Mouse (Mus musculus) neural tube, embryonic 11.5 days (tissue): ENCODE data around the gene Zan. TPM values are rescaled to one million over a fixed set of nuclear protein-coding genes. Genes with fewer than 3 reads are reported as not detected.

Experiments used
- ATAC-seq: fragments of 200-750 bp; cut with Nextera tagmentation; 2 replicates; pipeline ENCODE4 v1.8.0; 2017; ENCODE audit warnings: moderate number of reproducible peaks, mild to moderate bottlenecking, moderate TSS enrichment, moderate library complexity; ENCODE audit not compliant: insufficient read depth, low FRiP score, low TSS enrichment
- DNase-seq: peaks from one replicate; pipeline ENCODE4 v3.0.0-alpha.2; 2015; ENCODE audit warnings: low spot score
- H3K27ac ChIP-seq: fragments of 300-500 bp; sonication (generic); 2 replicates; pipeline ENCODE4 v1.5.1; 2014; ENCODE audit warnings: low read depth, mild to moderate bottlenecking, low read length
- H3K27me3 ChIP-seq: fragments of 300-500 bp; sonication (generic); 2 replicates; pipeline ENCODE4 v1.6.1; 2014; ENCODE audit warnings: mild to moderate bottlenecking, low read length, mixed read lengths; ENCODE audit not compliant: control insufficient read depth, insufficient read depth
- H3K36me3 ChIP-seq: fragments of 300-500 bp; sonication (generic); 2 replicates; pipeline ENCODE4 v1.6.1; 2014; ENCODE audit warnings: mild to moderate bottlenecking, low read length, moderate library complexity, mixed read lengths; ENCODE audit not compliant: control insufficient read depth, insufficient read depth
- H3K4me1 ChIP-seq: fragments of 300-500 bp; sonication (generic); 2 replicates; pipeline ENCODE4 v1.6.1; 2014; ENCODE audit warnings: low read length, mixed read lengths; ENCODE audit not compliant: control insufficient read depth, insufficient read depth
- H3K4me2 ChIP-seq: fragments of 300-500 bp; sonication (generic); 2 replicates; pipeline ENCODE4 v1.6.1; 2014; ENCODE audit warnings: low read depth, mild to moderate bottlenecking, moderate library complexity
- H3K4me3 ChIP-seq: fragments of 300-500 bp; sonication (generic); 2 replicates; pipeline ENCODE4 v1.5.1; 2014; ENCODE audit warnings: low read depth, low read length
- H3K9ac ChIP-seq: fragments of 300-500 bp; sonication (generic); 2 replicates; pipeline ENCODE4 v1.6.1; 2014; ENCODE audit warnings: mild to moderate bottlenecking, low read length
- H3K9me3 ChIP-seq: fragments of 300-500 bp; sonication (generic); 2 replicates; pipeline ENCODE4 v1.6.1; 2016; ENCODE audit warnings: low read length; ENCODE audit not compliant: control insufficient read depth
- WGBS: fragments of 180-500 bp; shearing (Covaris S2); extraction: QIAGEN DNeasy Blood & Tissue Kit; methylation state at CpG from one replicate; pipeline ENCODE4 v1.1.7; 2014; 5-methylcytosine and 5-hydroxymethylcytosine counted together
- polyA plus RNA-seq: library from polyadenylated mRNA; unstranded; fragments of >200 nt; fragmentation: Nextera tagmentation; extraction: Ambion mirVana; gene quantifications from 2 replicates; pipeline ENCODE4 v1.2.1, GENCODE M21; 2014

The Zan gene
- polyA plus RNA-seq, 1 experiment from 2014 or later: 0.05 TPM

DNA sequence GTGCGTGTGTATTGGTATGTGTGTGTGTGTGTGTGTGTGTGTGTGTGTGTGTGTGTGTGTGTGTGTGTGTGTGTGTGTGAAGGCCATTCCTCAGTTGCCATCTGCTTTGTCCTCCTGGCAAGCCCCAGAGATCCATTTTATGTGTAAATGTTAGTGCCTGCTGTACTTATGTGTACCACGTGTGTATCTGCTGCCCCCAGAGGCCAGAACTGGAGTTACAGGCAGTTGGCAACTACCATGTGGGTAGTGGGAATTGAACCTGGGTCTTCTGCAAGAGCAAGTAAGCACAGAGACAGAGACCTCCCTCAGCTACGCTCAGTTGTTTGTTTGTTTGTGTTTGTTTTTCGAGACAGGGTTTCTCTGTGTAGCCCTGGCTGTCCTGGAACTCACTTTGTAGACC is 95.7 kb downstream of the Zan start:
- no peaks in the 10 kb centered on the region for H3K36me3 ChIP-seq
- H3K4me1 ChIP-seq: no peaks in the 10 kb centered on the region
- H3K27me3 ChIP-seq: no peaks in the 10 kb centered on the region
- H3K27ac ChIP-seq: no peak overlapping the region
- no peak overlapping the region for H3K4me2 ChIP-seq
- DNase-seq (peak; percentile 66), ATAC-seq (no peak)
- WGBS: 54% methylated on average over 4 of the region's 4 CpGs
- H3K4me3 ChIP-seq: no peak overlapping the region
- no peak overlapping the region for H3K9ac ChIP-seq
- H3K9me3 ChIP-seq: no peaks in the 10 kb centered on the region

DNA sequence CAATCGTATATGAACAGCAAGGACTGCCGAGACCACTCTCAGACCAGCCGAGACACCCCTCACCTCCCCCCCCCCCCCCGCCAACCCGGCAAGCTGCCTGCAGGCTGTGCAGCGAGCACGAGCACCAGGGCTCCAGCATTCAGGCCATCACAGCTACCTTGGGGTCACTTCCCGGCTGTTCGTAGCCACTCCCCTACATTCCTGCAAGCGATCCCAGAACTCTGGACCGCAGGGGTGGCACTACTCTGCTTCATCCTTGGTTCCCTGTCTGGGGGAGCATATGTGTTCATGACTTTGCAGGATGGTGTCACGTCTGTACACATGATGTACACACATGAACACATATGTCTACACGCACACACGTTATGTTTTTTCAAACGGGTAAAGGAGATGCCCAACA is 99.3 kb downstream of the Zan start:
- Histone ChIP-seq H3K4me1 (no peaks in the 10 kb centered on the region), H3K27me3 (no peaks in the 10 kb centered on the region), H3K4me3 (no peak overlapping the region), H3K4me2 (no peak overlapping the region), H3K27ac (no peak overlapping the region), H3K36me3 (peaks cover 7% of the 10 kb centered on the region), H3K9me3 (no peaks in the 10 kb centered on the region), H3K9ac (no peak overlapping the region)
- DNase-seq (peak; percentile 39), ATAC-seq (no peak)
- 43% methylated on average over 9 of the region's 15 CpGs for WGBS

DNA sequence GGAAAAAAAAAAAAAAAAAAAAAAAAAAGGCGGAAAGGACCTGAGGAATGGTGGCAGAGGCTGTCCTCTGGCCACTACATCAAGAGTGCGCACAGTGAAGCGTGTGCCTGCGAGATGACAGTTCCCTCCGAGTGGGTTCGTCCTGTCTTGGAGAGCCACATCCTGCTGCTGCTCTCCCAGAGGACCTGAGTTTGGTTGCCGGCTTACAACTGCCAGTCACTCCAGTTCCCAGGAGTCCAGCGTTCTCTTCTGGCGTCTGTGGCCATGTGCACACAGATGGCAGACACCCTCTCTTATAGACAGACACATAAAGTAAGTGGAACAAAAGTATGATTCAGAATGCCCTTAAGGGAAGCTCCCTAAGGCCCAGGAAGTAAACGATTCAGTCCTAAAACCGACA is 99.7 kb downstream of the Zan start:
- ATAC-seq (no peak), DNase-seq (peak; percentile 23)
- WGBS: 44% methylated on average over 11 of the region's 11 CpGs
- H3K27me3 ChIP-seq: no peaks in the 10 kb centered on the region
- peak overlapping the region; percentile 19; the same call in 1 of the 2 replicates for H3K4me2 ChIP-seq
- H3K9ac ChIP-seq: no peak overlapping the region
- H3K4me3 ChIP-seq: no peak overlapping the region
- peaks cover 11% of the 10 kb centered on the region for H3K36me3 ChIP-seq
- no peaks in the 10 kb centered on the region for H3K4me1 ChIP-seq
- no peaks in the 10 kb centered on the region for H3K9me3 ChIP-seq
- no peak overlapping the region for H3K27ac ChIP-seq

DNA sequence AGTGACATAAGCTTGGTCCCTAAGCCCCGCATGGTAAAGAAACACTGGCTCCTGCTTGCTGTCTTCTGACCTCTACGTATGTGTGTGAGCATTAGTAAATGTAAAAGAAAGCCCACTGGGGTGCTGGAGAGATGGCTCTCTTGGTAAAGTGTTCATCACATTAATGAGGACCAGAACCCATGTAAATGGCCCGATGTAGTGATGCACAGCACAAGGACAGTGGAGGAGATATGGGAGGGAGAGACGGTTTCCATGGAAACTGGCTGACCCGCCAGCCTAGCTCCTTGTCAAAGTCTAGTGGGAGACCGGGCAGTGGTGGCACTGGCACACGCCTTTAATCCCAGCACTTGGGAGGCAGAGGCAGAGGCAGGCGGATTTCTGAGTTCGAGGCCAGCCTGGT is 100.1 kb downstream of the Zan start:
- WGBS: 67% methylated on average over 9 of the region's 9 CpGs
- ATAC-seq (peak; percentile 52; the same call in 1 of the 2 replicates), DNase-seq (peak; percentile 44)
- Histone ChIP-seq H3K27ac (no peak overlapping the region), H3K27me3 (no peaks in the 10 kb centered on the region), H3K9ac (no peak overlapping the region), H3K4me1 (no peaks in the 10 kb centered on the region), H3K4me3 (no peak overlapping the region), H3K4me2 (no peak overlapping the region), H3K36me3 (peaks cover 16% of the 10 kb centered on the region), H3K9me3 (no peaks in the 10 kb centered on the region)

DNA sequence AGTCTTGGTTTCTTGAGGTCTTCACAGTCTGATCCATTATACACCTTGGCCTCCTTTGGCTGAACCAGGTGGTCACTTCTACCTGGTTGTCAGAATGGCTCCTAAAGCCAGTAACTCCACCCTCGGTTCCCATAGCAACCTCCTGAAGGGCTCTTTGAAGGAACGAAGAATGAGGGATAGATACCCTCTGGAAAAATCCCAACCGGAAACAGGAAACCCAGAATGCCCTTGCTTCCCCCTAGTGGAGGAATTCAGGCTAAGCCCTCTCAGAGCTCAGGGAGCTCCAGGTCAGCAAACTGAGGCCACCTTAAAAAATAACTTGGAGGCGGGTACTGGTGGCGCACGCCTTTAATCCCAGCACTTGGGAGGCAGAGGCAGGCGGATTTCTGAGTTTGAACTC is 100.7 kb downstream of the Zan start:
- ATAC-seq: 0 out of 2 replicates have a peak, but pooled peaks have one; percentile 35
- no peak overlapping the region for H3K9ac ChIP-seq

DNA sequence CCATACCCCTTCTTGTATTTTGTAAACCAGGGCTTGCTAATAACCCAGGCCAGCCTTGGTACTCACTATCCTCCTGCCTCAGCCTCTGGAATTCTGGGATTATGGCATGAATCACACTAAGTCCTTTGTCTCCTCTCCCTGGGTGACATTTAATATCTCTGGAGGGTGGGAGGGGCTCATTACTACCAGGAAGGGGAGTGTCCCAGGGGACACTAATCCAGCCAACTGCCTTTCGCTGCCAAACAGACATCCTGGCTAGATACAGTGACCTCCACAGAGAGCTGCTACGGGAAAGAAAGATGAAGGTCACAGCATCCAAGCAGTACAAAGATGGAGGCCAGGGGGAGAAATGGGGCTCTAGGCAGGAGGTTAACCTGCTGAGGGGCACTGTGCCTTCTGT is 101.2 kb downstream of the Zan start:
- Histone ChIP-seq H3K4me2 (no peak overlapping the region), H3K27me3 (no peaks in the 10 kb centered on the region), H3K9ac (no peak overlapping the region), H3K27ac (no peak overlapping the region; the same call in 1 of the 2 replicates), H3K9me3 (no peaks in the 10 kb centered on the region), H3K4me1 (no peaks in the 10 kb centered on the region), H3K36me3 (peaks cover 20% of the 10 kb centered on the region), H3K4me3 (no peak overlapping the region)
- no peak for DNase-seq
- 50% methylated on average over 2 of the region's 2 CpGs for WGBS
- ATAC-seq: no peak

More for the DNA sequence above, 100.7 kb downstream of the Zan start:
- H3K4me3 ChIP-seq: no peak overlapping the region
- H3K4me2 ChIP-seq: no peak overlapping the region
- no peak overlapping the region for H3K27ac ChIP-seq
- 46% methylated on average over 7 of the region's 7 CpGs for WGBS
- H3K36me3 ChIP-seq: peaks cover 19% of the 10 kb centered on the region
- no peak for DNase-seq
- H3K4me1 ChIP-seq: no peaks in the 10 kb centered on the region
- no peaks in the 10 kb centered on the region for H3K27me3 ChIP-seq
- no peaks in the 10 kb centered on the region for H3K9me3 ChIP-seq

DNA sequence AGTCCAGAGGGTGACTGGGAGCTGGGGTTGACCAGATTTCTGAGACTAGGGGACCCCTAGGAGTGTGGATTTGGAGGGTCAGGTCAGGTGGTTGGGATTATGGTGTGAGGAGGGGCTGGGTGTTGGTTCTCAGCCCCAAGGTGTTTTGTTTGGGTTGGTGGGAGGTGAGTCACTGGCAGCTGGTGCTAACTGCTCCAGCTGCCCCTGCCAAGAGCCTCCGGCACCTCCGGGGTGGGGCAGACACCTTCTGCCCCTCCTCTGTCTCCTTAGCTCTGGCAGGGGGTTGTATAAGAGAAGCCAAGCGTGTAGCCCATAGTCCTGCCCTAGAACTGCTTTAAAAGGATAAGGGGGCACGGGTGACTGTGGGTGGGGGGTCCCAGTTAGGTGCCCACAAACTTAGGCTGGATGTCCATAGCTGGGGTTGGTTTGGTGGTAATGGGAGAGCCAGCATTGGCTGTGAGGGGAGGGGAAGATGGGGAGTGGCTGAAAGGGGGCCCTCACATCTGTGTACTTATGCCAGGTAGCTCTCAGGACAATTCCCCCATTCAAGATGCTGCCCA is 102.3 kb downstream of the Zan start:
- ATAC-seq (no peak), DNase-seq (no peak)
- H3K4me2 ChIP-seq: no peak overlapping the region
- no peak overlapping the region for H3K27ac ChIP-seq
- 89% methylated on average over 4 of the region's 4 CpGs for WGBS
- H3K36me3 ChIP-seq: peaks cover 24% of the 10 kb centered on the region
- H3K4me3 ChIP-seq: no peak overlapping the region
- no peaks in the 10 kb centered on the region for H3K27me3 ChIP-seq
- no peaks in the 10 kb centered on the region for H3K4me1 ChIP-seq
- H3K9me3 ChIP-seq: no peaks in the 10 kb centered on the region
- H3K9ac ChIP-seq: no peak overlapping the region

DNA sequence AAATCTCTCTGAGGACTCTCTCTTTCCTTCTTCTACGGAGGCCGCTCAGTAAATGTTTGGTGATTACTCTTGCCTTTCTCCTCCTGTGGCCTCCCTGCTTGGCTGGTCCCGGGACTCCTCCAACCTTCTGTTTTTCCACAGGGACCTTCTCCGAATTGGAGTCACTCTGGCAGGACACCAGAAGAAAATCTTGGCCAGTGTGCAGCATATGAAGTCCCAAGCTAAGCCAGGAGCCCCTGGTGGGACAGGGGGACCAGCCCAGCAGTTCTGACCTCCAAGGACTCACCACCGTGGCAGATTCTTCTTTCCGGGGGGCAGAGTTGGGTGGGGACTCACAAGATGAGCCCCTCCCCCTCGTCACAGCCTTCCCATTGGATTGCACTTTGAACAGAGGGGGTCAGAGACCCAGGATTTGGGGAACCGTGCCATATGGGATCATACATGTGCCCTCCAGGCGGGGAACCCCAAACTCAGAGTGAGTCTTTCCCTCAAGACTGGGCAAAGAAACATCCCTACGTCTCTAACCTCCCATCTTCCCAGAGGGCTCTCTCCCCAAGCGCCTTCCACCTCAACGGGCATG is 103.4 kb downstream of the Zan start:
- Histone ChIP-seq H3K4me1 (no peaks in the 10 kb centered on the region), H3K27me3 (no peaks in the 10 kb centered on the region), H3K9me3 (no peaks in the 10 kb centered on the region), H3K9ac (no peak overlapping the region), H3K4me3 (no peak overlapping the region), H3K36me3 (peaks cover 32% of the 10 kb centered on the region), H3K27ac (no peak overlapping the region), H3K4me2 (no peak overlapping the region)
- ATAC-seq (no peak), DNase-seq (no peak)
- 88% methylated on average over 12 of the region's 12 CpGs for WGBS

DNA sequence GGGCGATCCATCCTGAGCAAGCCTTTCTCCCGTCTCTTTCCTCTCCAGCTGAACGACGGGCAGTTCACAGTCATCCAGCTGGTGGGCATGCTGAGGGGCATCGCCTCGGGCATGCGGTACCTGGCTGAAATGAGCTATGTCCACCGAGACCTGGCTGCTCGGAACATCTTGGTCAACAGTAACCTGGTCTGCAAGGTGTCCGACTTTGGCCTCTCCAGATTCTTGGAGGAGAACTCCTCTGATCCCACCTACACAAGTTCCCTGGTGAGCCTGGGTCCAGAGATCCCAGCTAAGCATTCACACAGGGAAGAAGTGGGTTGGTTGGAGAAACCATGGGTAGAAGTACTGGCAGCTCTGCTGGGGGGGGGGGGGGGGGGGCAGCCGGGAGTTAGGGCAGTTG is 107.2 kb downstream of the Zan start:
- H3K36me3 ChIP-seq: peaks cover 47% of the 10 kb centered on the region
- ATAC-seq: no peak

More for the DNA sequence above, 107.2 kb downstream of the Zan start:
- Histone ChIP-seq H3K9ac (no peak overlapping the region), H3K4me2 (no peak overlapping the region), H3K27me3 (no peaks in the 10 kb centered on the region), H3K4me3 (no peak overlapping the region), H3K9me3 (no peaks in the 10 kb centered on the region), H3K4me1 (no peaks in the 10 kb centered on the region), H3K27ac (no peak overlapping the region)
- DNase-seq: no peak
- WGBS: 97% methylated on average over 11 of the region's 11 CpGs
